Mouse (Mus musculus): Measurements from ENCODE around the gene Fgfr1op2. TPM values are rescaled to one million over a fixed set of nuclear protein-coding genes. Genes with fewer than 3 reads are reported as not detected.

Gene Fgfr1op2
- 87.9 and 99.6 TPM in 2 replicates for polyA plus RNA-seq (2011; ENCODE audit: insufficient read depth, insufficient read length, low replicate concordance, missing spikeins)

GRCm38 (mm10) chr6:146576903-146577302, at the start of gene Fgfr1op2:
Gene Fgfr1op2 (plus strand): TSS chr6:146577203.
- under 1% methylated on average over 13 of the region's 13 CpGs for WGBS
- Histone ChIP-seq H3K27ac (ENCODE audit: control insufficient read depth, insufficient read depth, low read depth, low read length, poor library complexity) (peak within 1 kb of the TSS; percentile 98), H3K4me1 (ENCODE audit: control insufficient read depth, insufficient read depth, low read length) (no peaks in the 10 kb centered on the region; the same call in 1 of the 2 replicates), H3K4me3 (replicated peaks; ENCODE audit: control insufficient read depth, low read depth, low read length) (peak within 1 kb of the TSS; percentile 88)
- no peak for TF ChIP-seq CTCF (IDR thresholded peaks at IDR 0.05; ENCODE audit: control insufficient read depth, insufficient read depth, low read length)
- no peak for TF ChIP-seq POLR2A (IDR thresholded peaks at IDR 0.05; ENCODE audit: borderline replicate concordance, control insufficient read depth, low read depth, low read length)

- Histone ChIP-seq H3K4me1 (ENCODE audit: control insufficient read depth, insufficient read depth, low read length) (no peaks in the 10 kb centered on the region; the same call in 1 of the 2 replicates), H3K4me3 (replicated peaks; ENCODE audit: control insufficient read depth, low read depth, low read length) (no peak overlapping the region), H3K27ac (ENCODE audit: control insufficient read depth, insufficient read depth, low read depth, low read length, poor library complexity) (no peak overlapping the region)
- 79% methylated on average over 2 of the region's 2 CpGs for WGBS
- TF ChIP-seq CTCF (IDR thresholded peaks at IDR 0.05; ENCODE audit: control insufficient read depth, insufficient read depth, low read length): no peak
- no peak for TF ChIP-seq POLR2A (IDR thresholded peaks at IDR 0.05; ENCODE audit: borderline replicate concordance, control insufficient read depth, low read depth, low read length)
Measured at GRCm38 (mm10) chr6:146527537-146527936, 49.5 kb upstream of the Fgfr1op2 start.

- no peak overlapping the region for H3K4me3 ChIP-seq (replicated peaks; ENCODE audit: control insufficient read depth, low read depth, low read length)
- 73% methylated on average over 7 of the region's 7 CpGs for WGBS
- no peaks in the 10 kb centered on the region; the same call in 1 of the 2 replicates for H3K4me1 ChIP-seq (ENCODE audit: control insufficient read depth, insufficient read depth, low read length)
- H3K27ac ChIP-seq (ENCODE audit: control insufficient read depth, insufficient read depth, low read depth, low read length, poor library complexity): no peak overlapping the region
- TF ChIP-seq CTCF (IDR thresholded peaks at IDR 0.05; ENCODE audit: control insufficient read depth, insufficient read depth, low read length) (no peak), POLR2A (IDR thresholded peaks at IDR 0.05; ENCODE audit: borderline replicate concordance, control insufficient read depth, low read depth, low read length) (no peak)
Measured at GRCm38 (mm10) chr6:146530363-146530762, 46.6 kb upstream of the Fgfr1op2 start.

- no peak for TF ChIP-seq POLR2A (IDR thresholded peaks at IDR 0.05; ENCODE audit: borderline replicate concordance, control insufficient read depth, low read depth, low read length)
- no peak for TF ChIP-seq CTCF (IDR thresholded peaks at IDR 0.05; ENCODE audit: control insufficient read depth, insufficient read depth, low read length)
- Histone ChIP-seq H3K4me1 (ENCODE audit: control insufficient read depth, insufficient read depth, low read length) (no peaks in the 10 kb centered on the region; the same call in 1 of the 2 replicates), H3K4me3 (replicated peaks; ENCODE audit: control insufficient read depth, low read depth, low read length) (no peak overlapping the region), H3K27ac (ENCODE audit: control insufficient read depth, insufficient read depth, low read depth, low read length, poor library complexity) (no peak overlapping the region)
- 31% methylated on average over 5 of the region's 5 CpGs for WGBS
Measured at GRCm38 (mm10) chr6:146530769-146531168, 46.2 kb upstream of the Fgfr1op2 start.

- TF ChIP-seq POLR2A (IDR thresholded peaks at IDR 0.05; ENCODE audit: borderline replicate concordance, control insufficient read depth, low read depth, low read length) (no peak), CTCF (IDR thresholded peaks at IDR 0.05; ENCODE audit: control insufficient read depth, insufficient read depth, low read length) (no peak)
- 75% methylated on average over 4 of the region's 4 CpGs for WGBS
- no peak overlapping the region for H3K4me3 ChIP-seq (replicated peaks; ENCODE audit: control insufficient read depth, low read depth, low read length)
- H3K4me1 ChIP-seq (ENCODE audit: control insufficient read depth, insufficient read depth, low read length): no peaks in the 10 kb centered on the region; the same call in 1 of the 2 replicates
- H3K27ac ChIP-seq (ENCODE audit: control insufficient read depth, insufficient read depth, low read depth, low read length, poor library complexity): no peak overlapping the region
Measured at GRCm38 (mm10) chr6:146533146-146533545, 43.9 kb upstream of the Fgfr1op2 start.

- H3K4me1 ChIP-seq (ENCODE audit: control insufficient read depth, insufficient read depth, low read length): no peaks in the 10 kb centered on the region
- no peak overlapping the region for H3K27ac ChIP-seq (ENCODE audit: control insufficient read depth, insufficient read depth, low read depth, low read length, poor library complexity)
- WGBS: 89% methylated on average over 5 of the region's 5 CpGs
- no peak overlapping the region for H3K4me3 ChIP-seq (replicated peaks; ENCODE audit: control insufficient read depth, low read depth, low read length)
- TF ChIP-seq POLR2A (IDR thresholded peaks at IDR 0.05; ENCODE audit: borderline replicate concordance, control insufficient read depth, low read depth, low read length) (no peak), CTCF (IDR thresholded peaks at IDR 0.05; ENCODE audit: control insufficient read depth, insufficient read depth, low read length) (no peak)
Measured at GRCm38 (mm10) chr6:146535501-146535900, 41.5 kb upstream of the Fgfr1op2 start.

- Histone ChIP-seq H3K4me1 (ENCODE audit: control insufficient read depth, insufficient read depth, low read length) (no peaks in the 10 kb centered on the region; the same call in 1 of the 2 replicates), H3K27ac (ENCODE audit: control insufficient read depth, insufficient read depth, low read depth, low read length, poor library complexity) (no peak overlapping the region), H3K4me3 (replicated peaks; ENCODE audit: control insufficient read depth, low read depth, low read length) (no peak overlapping the region)
- 84% methylated on average over 4 of the region's 4 CpGs for WGBS
- TF ChIP-seq CTCF (IDR thresholded peaks at IDR 0.05; ENCODE audit: control insufficient read depth, insufficient read depth, low read length): no peak
- TF ChIP-seq POLR2A (IDR thresholded peaks at IDR 0.05; ENCODE audit: borderline replicate concordance, control insufficient read depth, low read depth, low read length): no peak
Measured at GRCm38 (mm10) chr6:146537111-146537510, 39.9 kb upstream of the Fgfr1op2 start.

- Histone ChIP-seq H3K27ac (ENCODE audit: control insufficient read depth, insufficient read depth, low read depth, low read length, poor library complexity) (no peak overlapping the region), H3K4me3 (replicated peaks; ENCODE audit: control insufficient read depth, low read depth, low read length) (no peak overlapping the region), H3K4me1 (ENCODE audit: control insufficient read depth, insufficient read depth, low read length) (no peaks in the 10 kb centered on the region; the same call in 1 of the 2 replicates)
- no peak for TF ChIP-seq POLR2A (IDR thresholded peaks at IDR 0.05; ENCODE audit: borderline replicate concordance, control insufficient read depth, low read depth, low read length)
- no peak for TF ChIP-seq CTCF (IDR thresholded peaks at IDR 0.05; ENCODE audit: control insufficient read depth, insufficient read depth, low read length)
- 66% methylated on average over 2 of the region's 2 CpGs for WGBS
Measured at GRCm38 (mm10) chr6:146538071-146538470, 38.9 kb upstream of the Fgfr1op2 start.

- Histone ChIP-seq H3K4me1 (ENCODE audit: control insufficient read depth, insufficient read depth, low read length) (no peaks in the 10 kb centered on the region; the same call in 1 of the 2 replicates), H3K27ac (ENCODE audit: control insufficient read depth, insufficient read depth, low read depth, low read length, poor library complexity) (no peak overlapping the region), H3K4me3 (replicated peaks; ENCODE audit: control insufficient read depth, low read depth, low read length) (no peak overlapping the region)
- WGBS: 63% methylated on average over 4 of the region's 4 CpGs
- TF ChIP-seq CTCF (IDR thresholded peaks at IDR 0.05; ENCODE audit: control insufficient read depth, insufficient read depth, low read length): no peak
- no peak for TF ChIP-seq POLR2A (IDR thresholded peaks at IDR 0.05; ENCODE audit: borderline replicate concordance, control insufficient read depth, low read depth, low read length)
Measured at GRCm38 (mm10) chr6:146538661-146539060, 38.3 kb upstream of the Fgfr1op2 start.
